Mouse (Mus musculus) lung, postnatal 0 days (tissue): Measurements from ENCODE around the gene Ddx60.

Source experiments
- CTCF ChIP-seq: IDR thresholded peaks from 2 replicates; pipeline ENCODE4 v1.5.1; 2016; ENCODE audit warnings: antibody characterized with exemption, mild to moderate bottlenecking
- EP300 ChIP-seq: IDR thresholded peaks from 2 replicates; pipeline ENCODE4 v1.6.1; 2016; ENCODE audit warnings: antibody characterized with exemption, mild to moderate bottlenecking, control low read depth

GRCm38 (mm10) chr8:61989464-61989863 lies 61.6 kb downstream of the Ddx60 start:
- TF ChIP-seq CTCF (no peak), EP300 (no peak)
